Mouse (Mus musculus): ENCODE data around the gene Ttc38. TPM values are rescaled to one million over a fixed set of nuclear protein-coding genes. Genes with fewer than 3 reads are reported as not detected.

Gene Ttc38
- total RNA-seq (2023): 1 to 10 TPM; 6.8 to 7.5 TPM

GRCm38 (mm10) chr15:85831954-85832590 lies at the start of gene Ttc38:
TSS of gene Ttc38 (plus strand) at chr15:85832306.

DNA sequence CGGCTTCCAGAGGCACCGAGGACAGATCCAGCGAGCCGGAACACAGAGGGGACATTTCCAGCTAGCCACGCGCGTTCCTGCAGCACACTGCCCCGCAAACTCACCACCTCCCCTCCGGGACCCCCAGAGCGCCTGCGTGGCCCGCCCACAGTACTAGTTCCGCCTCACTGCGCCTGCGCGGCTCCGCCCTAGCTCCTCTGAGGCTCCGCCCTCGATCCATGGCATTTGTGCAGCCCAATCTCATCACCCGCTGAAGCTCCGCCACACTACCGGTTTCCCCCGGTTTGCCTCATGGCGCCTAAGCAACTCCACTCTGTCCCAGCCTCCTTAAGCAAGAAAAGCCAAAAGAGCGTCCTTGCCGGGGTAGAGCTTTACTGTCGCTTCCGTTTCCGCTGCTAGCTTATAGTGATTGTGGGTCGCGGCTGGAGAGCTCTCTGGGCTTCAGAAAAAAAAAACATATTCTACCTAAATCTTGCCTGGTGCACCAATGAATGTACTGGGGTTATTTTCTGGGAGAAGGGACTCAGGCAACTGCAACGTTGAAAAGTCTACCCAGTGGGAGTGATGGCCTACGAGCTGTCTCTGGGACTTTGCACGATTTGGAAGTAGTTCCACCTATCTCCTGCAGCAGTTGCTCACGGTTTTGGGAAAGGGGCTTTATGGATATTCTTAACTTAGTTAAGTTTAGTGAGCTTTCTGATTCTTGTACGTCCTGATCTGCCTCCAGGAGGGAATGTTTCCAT lies 20.4 kb upstream of the Ttc38 start, which contains the start of gene Cdpf1:
TSS of gene Cdpf1 (minus strand) at position 163 of the 743 bp plus-strand sequence.

GRCm38 (mm10) chr15:85821203-85822010 lies 10.7 kb upstream of the Ttc38 start, which contains the start of gene Pkdrej:
TSS of gene Pkdrej (minus strand) at chr15:85821734.

DNA sequence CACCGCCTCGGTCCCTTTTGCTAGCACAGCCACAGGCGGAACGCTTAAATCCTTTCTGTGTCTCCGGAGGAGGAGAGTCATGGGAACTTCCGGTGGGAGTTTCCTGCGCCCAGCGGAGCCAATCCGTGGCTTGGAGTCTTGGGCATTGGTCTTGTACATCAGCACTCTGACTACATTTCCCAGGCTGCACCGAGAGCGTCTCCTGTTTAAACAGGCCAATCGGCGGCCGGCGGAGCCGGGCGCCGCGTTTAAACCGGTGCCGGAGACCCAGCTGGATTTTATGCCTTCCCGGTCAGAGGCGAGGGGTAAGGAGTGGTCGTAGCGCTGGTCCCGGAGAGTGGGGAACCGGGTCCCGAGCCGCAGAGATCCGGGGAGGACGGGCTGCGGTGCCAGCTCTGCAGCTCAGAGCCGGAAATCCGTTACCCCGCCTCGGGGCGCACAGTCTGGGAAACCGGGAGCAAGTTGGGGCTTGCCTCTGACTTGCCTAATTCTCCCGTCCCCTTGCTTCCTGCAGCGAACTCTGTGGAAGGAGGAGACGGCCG lies 27.5 kb downstream of the Ttc38 start, which contains the start of gene Gtse1:
TSS of gene Gtse1 (plus strand) at position 256 of the 542 bp plus-strand sequence.

GRCm38 (mm10) chr15:85878848-85879497 lies 46.9 kb downstream of the Ttc38 start, which contains the start of gene Trmu:
TSS of gene Trmu (plus strand) at chr15:85879312.

Other genes starting within 250 kb of the Ttc38 start
- not detected for gene Wnt7b, start 249.8 kb upstream of the Ttc38 start, total RNA-seq (2023)
- not detected for gene Ppara, start 97.3 kb upstream of the Ttc38 start, total RNA-seq (2023)
- 1 to 10 TPM; 6.7 to 9.0 TPM for gene Cdpf1, start 20.6 kb upstream of the Ttc38 start, total RNA-seq (2023)
- gene Pkdrej, start 10.6 kb upstream of the Ttc38 start, total RNA-seq (2023): under 1 TPM in 1 of 2 experiments, not detected in 1; 0.15 TPM
- 10 to 100 TPM; 15.7 to 19.8 TPM for gene Gtse1, start 27.4 kb downstream of the Ttc38 start, total RNA-seq (2023)
- gene Trmu, start 47.0 kb downstream of the Ttc38 start, total RNA-seq (2023): 10 to 100 TPM in 1 of 2 experiments, 1 to 10 TPM in 1; 9.4 to 11.8 TPM
- 1 to 10 TPM; 1.5 to 1.6 TPM for gene Celsr1, start 201.5 kb downstream of the Ttc38 start, total RNA-seq (2023)
- 10 to 100 TPM; 19.6 to 20.2 TPM for gene Gramd4, start 225.4 kb downstream of the Ttc38 start, total RNA-seq (2023)

Data from neutrophil, adult 83 days (primary cell).